Mouse (Mus musculus) adrenal gland, adult 8-10 months (tissue): ENCODE results near the gene Zan. TPM values are rescaled to one million over a fixed set of nuclear protein-coding genes. Genes with fewer than 3 reads are reported as not detected.

Source experiments
- DNase-seq: peaks from one replicate; pipeline ENCODE4 v3.0.0; 2022
- total RNA-seq, 4 experiments: library from RNA; stranded (reverse); gene quantifications; 2 replicates each; pipeline ENCODE4 v1.2.4; 2022

The Zan gene
- total RNA-seq, 4 experiments from 2014 or later: not detected

GRCm38 (mm10) chr5:137330910-137331309 is 146.0 kb downstream of the Zan start:
- DNase-seq: no peak

Other genes with a start within 250 kb of the Zan start
- 10 to 100 TPM; 11.5 to 22.5 (median 16.8) TPM for gene Ache, start 189.5 kb downstream of the Zan start, total RNA-seq
- 10 to 100 TPM; 13.0 to 16.4 (median 15.8) TPM for gene Ufsp1, start 182.4 kb downstream of the Zan start, total RNA-seq
- 100 to 1,000 TPM; 145 to 244 (median 187) TPM for gene Srrt, start 169.4 kb downstream of the Zan start, total RNA-seq
- 10 to 100 TPM; 35.7 to 54.9 (median 48.5) TPM for gene Trip6, start 162.7 kb downstream of the Zan start, total RNA-seq
- 10 to 100 TPM; 10.2 to 22.1 (median 16.6) TPM for gene Slc12a9, start 143.5 kb downstream of the Zan start, total RNA-seq
- 10 to 100 TPM; 51.4 to 70.3 (median 61.1) TPM for gene Ephb4, start 127.0 kb downstream of the Zan start, total RNA-seq
- gene Pop7, start 25.5 kb upstream of the Zan start, total RNA-seq: 10 to 100 TPM; 24.4 to 31.1 (median 27.4) TPM
- 10 to 100 TPM; 38.5 to 67.8 (median 56.6) TPM for gene Gigyf1, start 41.5 kb upstream of the Zan start, total RNA-seq
- gene Epo, start 56.2 kb upstream of the Zan start, total RNA-seq: not detected
- gene Gnb2, start 56.4 kb upstream of the Zan start, total RNA-seq: 100 to 1,000 TPM; 569 to 665 (median 622) TPM
- gene Actl6b, start 76.5 kb upstream of the Zan start, total RNA-seq: 1 to 10 TPM; 4.4 to 9.1 (median 6.3) TPM
- gene Tfr2, start 92.8 kb upstream of the Zan start, total RNA-seq: 1 to 10 TPM in 2 of 4 experiments, under 1 TPM in 2; 0.96 to 1.8 (median 1.1) TPM
- 10 to 100 TPM; 42.2 to 65.0 (median 52.4) TPM for gene Mospd3, start 124.0 kb upstream of the Zan start, total RNA-seq
- 1,000 to 10,000 TPM; 1,036 to 1,320 (median 1,219) TPM for gene Pcolce, start 136.7 kb upstream of the Zan start, total RNA-seq
- gene Fbxo24, start 151.9 kb upstream of the Zan start, total RNA-seq: 1 to 10 TPM in 3 of 4 experiments, under 1 TPM in 1; 0.90 to 5.5 (median 3.0) TPM
- gene Lrch4, start 152.1 kb upstream of the Zan start, total RNA-seq: 10 to 100 TPM; 25.1 to 35.9 (median 31.4) TPM
- gene Gm20605, start 152.1 kb upstream of the Zan start, total RNA-seq: 10 to 100 TPM in 3 of 4 experiments, 1 to 10 TPM in 1; 8.2 to 24.1 (median 14.7) TPM
- 10 to 100 TPM in 2 of 4 experiments, 1 to 10 TPM in 2; 2.1 to 14.1 (median 7.4) TPM for gene Sap25, start 164.3 kb upstream of the Zan start, total RNA-seq
- gene Irs3, start 168.7 kb upstream of the Zan start, total RNA-seq: 1 to 10 TPM; 2.6 to 7.5 (median 4.6) TPM
- gene Agfg2, start 207.7 kb upstream of the Zan start, total RNA-seq: 10 to 100 TPM; 27.9 to 55.0 (median 41.4) TPM